Mouse (Mus musculus) splenic B cell, adult 2 months (primary cell): ENCODE measurements around the gene Klf12.
"Not testable (repeated sequence)": the region's sequence is repeated elsewhere in the genome, so short reads cannot be mapped to it uniquely, and the experiment has no call there.

ENCODE experiments used
- DNase-seq: peaks from one replicate; pipeline ENCODE4 v3.0.0-alpha.2; 2011; ENCODE audit warnings: low read depth, low spot score
- H3K27me3 ChIP-seq: 2 replicates; pipeline ENCODE4 v1.6.1; 2012; ENCODE audit warnings: mild to moderate bottlenecking, low read length, moderate library complexity, mixed read lengths; ENCODE audit not compliant: control insufficient read depth, poor library complexity, insufficient read depth, severe bottlenecking
- H3K36me3 ChIP-seq: 2 replicates; pipeline ENCODE4 v1.6.1; 2012; ENCODE audit warnings: mild to moderate bottlenecking, low read length, moderate library complexity, mixed read lengths; ENCODE audit not compliant: control insufficient read depth, poor library complexity, insufficient read depth, severe bottlenecking

The Klf12 gene

DNA sequence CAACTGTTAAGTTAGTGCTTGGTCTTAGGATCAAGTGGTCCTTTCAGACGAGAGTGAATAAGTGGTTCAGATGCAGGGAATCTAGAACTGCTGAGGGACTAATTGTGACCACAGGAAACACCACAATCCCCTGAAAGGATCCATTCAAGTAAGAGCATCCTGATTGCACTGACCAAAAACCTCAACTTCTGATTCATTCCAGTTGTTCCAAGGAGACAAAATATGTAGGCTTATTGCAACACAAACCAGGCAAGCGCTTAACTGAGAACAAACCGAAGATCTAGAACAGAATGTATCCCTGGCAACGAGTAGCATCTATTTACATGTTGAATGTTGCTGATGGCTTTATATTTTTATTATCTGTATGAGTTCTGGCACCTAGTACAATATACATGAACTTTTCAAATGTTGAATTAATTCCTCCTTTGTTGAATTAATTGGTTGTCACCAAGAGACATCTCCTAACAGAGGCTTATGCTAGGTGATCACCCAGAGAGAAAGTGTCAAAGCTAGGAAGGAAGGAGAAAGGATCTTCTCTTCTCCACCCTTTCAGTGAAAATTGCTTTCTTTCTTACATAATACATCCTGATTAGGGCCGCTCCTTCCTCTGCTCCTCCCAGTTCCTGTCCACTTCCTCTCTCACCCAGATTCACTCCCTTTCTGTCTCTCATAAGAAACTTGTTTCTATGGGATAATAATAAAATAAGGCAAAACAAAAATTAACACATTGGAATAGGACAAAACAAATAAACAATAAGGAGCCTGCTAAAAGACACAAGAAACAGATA is 407.5 kb downstream of the Klf12 start:
- H3K27me3 ChIP-seq: no peaks in the 10 kb centered on the region
- no peaks in the 10 kb centered on the region for H3K36me3 ChIP-seq
- no peak for DNase-seq

DNA sequence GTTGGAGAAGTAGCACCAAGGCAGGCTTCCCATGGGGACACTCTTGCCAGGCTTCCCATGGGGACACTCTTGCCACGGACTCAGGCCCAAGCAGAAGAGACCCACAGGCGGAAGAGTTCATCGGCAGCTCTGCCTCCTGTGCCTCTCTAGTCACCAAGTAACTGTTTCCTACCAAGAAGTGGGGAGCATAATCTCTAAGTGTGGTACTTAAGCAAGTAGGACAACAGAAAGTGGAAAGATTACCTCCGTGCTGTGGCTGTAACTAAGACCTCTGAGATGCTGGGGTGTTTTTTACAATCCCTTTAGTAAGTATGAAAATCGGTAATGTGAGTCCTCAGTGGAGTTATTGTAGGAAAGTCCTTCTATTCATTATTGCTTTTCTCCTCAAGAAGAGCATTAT is 410.8 kb downstream of the Klf12 start:
- no peak for DNase-seq
- no peaks in the 10 kb centered on the region for H3K36me3 ChIP-seq
- no peaks in the 10 kb centered on the region for H3K27me3 ChIP-seq

DNA sequence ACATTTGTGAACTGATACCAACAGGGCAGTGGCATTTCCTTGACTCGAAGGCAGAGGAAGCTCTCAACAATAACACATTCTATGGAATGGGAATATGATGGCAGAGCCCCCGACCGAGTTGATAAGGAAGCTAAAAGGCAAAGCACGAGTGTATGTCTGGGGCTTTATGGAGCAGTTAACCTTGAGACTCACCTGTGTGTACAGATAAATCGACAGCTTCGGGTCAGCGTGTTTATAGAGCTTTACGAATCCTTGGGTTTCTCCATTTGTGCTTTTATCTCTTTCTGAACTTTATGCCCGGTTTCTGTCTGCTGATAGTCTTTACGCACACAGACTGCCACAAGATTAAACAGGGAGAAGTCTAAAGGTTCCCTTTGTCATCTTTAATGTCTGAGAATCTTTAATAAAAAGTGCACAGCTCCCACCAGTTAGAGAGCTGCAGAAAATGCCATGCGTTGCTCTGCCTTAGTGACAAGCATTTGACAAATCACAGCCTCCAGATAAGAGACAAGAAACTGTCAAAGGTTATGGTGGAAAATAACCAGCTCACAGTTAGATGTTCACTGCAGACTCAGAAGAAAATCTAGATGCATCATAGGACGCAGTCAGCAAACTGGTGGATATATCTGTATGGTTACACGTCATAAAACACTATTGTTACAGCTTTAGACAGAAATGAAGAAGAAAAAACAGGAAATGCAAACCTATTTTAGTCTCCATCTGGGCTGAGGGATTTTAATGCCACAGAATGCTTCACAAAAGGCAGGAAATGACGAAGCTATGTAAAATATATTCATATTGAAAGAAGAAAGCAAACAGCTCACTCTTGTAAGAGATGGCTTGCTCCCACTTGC is 428.1 kb downstream of the Klf12 start:
- no peak for DNase-seq
- no peaks in the 10 kb centered on the region for H3K27me3 ChIP-seq
- H3K36me3 ChIP-seq: no peaks in the 10 kb centered on the region

DNA sequence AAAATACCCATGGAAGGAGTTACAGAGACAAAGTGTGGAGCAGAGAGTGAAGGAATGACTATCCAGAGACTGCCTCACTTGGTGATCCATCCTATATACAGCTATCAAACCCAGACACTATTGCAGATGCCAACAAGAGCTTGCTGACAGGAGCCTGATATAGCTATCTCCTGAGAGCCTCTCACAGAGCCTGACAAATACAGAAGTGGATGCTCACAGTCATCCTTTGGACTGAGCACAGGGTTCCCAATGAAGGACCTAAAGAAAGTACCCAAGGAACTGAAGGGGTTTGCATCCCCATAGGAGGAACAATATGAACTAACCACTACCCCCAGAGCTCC is 430.0 kb downstream of the Klf12 start:
- not testable (repeated sequence) for H3K36me3 ChIP-seq, DNase-seq, H3K27me3 ChIP-seq

DNA sequence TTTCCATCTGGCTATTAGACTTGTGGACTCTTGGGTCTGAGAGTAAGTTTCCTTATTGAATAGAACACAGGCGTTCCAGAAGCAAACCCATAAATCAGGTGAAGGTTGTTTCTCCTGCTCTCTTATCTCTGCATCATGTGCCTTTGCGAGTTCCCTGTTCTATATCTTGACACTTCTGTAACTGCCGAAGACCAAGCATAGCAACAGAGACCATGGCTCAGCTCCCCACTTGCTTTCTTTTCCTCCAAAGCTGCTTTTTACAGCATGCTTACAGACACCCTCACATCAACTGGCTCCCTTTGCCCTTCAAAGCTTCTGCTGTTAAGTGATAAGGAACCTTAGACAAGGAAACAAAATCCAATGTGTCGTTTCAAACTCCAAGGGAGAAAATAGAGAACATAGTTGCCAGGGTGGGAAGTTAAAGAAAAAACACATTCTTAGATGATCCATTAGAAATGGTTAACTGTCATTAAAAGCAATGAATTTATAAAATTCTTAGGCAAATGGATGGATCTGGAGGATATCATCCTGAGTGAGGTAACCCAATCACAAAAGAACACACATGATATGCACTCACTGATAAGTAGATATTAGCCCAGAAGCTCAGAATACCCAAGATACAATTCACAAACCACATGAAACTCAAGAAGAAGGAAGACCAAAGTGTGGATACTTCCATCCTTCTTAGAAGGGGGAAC is 430.6 kb downstream of the Klf12 start:
- H3K27me3 ChIP-seq, H3K36me3 ChIP-seq, DNase-seq: not testable (repeated sequence)

DNA sequence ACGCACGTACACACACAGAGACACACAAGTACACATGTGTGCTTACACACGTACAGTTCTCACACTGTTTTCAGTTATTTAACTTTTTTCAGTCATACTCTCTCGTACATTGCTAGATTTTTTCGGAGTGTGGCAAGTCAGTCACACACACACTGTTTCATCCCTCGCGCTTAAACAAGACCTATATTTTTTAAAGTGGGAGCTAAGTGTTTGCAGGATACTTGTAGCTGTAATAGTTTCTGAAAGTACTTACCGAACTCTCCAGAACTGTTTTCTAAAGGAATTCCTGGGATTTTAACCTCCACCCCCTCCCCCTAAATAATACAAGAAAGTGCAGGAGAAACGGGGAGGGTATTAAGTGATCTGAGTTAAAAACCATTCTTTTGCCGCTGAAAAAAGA is 434.1 kb downstream of the Klf12 start:
- no peak for DNase-seq
- no peaks in the 10 kb centered on the region for H3K27me3 ChIP-seq
- no peaks in the 10 kb centered on the region for H3K36me3 ChIP-seq

DNA sequence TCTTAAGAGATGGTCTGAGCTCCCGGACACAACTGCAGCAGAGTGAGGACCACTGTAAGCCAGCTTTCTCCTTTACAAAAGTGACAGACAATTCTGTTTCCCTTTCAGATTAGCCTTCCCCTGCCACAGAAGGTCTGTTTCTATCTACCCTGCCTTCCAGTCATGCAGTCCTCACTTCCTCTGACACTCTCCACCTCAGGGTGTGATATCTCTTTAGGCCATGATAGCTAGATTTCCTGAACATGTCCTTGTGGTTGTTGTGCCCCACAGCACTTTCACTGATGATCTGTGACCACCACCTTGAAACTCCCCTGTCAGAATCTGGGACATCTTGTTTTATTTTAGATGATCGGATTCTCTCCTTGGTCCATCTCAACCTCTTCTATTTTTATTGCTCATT is 437.0 kb downstream of the Klf12 start:
- DNase-seq: no peak
- no peaks in the 10 kb centered on the region for H3K36me3 ChIP-seq
- no peaks in the 10 kb centered on the region for H3K27me3 ChIP-seq

DNA sequence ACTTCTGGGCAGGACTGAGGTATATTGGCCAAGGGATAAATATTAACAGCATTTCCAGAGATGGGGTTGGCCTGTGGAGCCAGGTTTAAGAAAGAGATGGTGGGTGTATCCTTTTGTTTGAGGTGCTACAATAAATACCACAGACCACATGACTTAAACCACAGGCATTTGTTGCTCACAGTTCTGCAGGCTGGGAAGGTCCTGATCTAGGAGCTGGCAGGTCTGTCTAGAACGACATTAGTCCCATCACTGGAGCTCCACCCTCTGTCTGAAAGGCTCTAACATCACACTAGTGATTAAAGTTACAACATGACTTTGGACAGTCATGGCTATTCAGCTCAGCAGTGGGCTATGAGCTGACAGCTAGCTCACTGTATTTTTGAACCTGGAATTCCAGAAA is 457.8 kb downstream of the Klf12 start:
- H3K36me3 ChIP-seq: no peaks in the 10 kb centered on the region
- no peaks in the 10 kb centered on the region for H3K27me3 ChIP-seq
- no peak for DNase-seq
